Mouse (Mus musculus) lung, embryonic 14.5 days (tissue): Measurements from ENCODE around the gene Cdh23. TPM values are rescaled to one million over a fixed set of nuclear protein-coding genes. Genes with fewer than 3 reads are reported as not detected.
"Not testable (repeated sequence)": the region's sequence is repeated elsewhere in the genome, so short reads cannot be mapped to it uniquely, and the experiment has no call there.

Experiments
- ATAC-seq: fragments of 200-750 bp; cut with Nextera tagmentation; 2 replicates; pipeline ENCODE4 v1.8.0; 2017; ENCODE audit warnings: mild to moderate bottlenecking, moderate TSS enrichment, moderate library complexity; ENCODE audit not compliant: insufficient read depth
- DNase-seq: peaks from one replicate; pipeline ENCODE4 v3.0.0-alpha.2; 2015
- H3K27ac ChIP-seq: fragments of 300-500 bp; sonication (generic); 2 replicates; pipeline ENCODE4 v1.5.1; 2014; ENCODE audit warnings: low read depth, mild to moderate bottlenecking, moderate library complexity
- H3K27me3 ChIP-seq: fragments of 300-500 bp; sonication (generic); 2 replicates; pipeline ENCODE4 v1.6.1; 2014; ENCODE audit warnings: low read length, control low read depth; ENCODE audit not compliant: insufficient read depth
- H3K36me3 ChIP-seq: fragments of 300-500 bp; sonication (generic); 2 replicates; pipeline ENCODE4 v1.6.1; 2014; ENCODE audit warnings: control low read depth; ENCODE audit not compliant: insufficient read depth
- H3K4me1 ChIP-seq: fragments of 300-500 bp; sonication (generic); 2 replicates; pipeline ENCODE4 v1.6.1; 2014; ENCODE audit warnings: antibody characterized with exemption, control low read depth; ENCODE audit not compliant: insufficient read depth
- H3K4me2 ChIP-seq: fragments of 300-500 bp; sonication (generic); 2 replicates; pipeline ENCODE4 v1.6.1; 2014; ENCODE audit warnings: mild to moderate bottlenecking
- H3K4me3 ChIP-seq: fragments of 300-500 bp; sonication (generic); 2 replicates; pipeline ENCODE4 v1.5.1; 2014; ENCODE audit warnings: low read depth, low read length
- H3K9ac ChIP-seq: fragments of 300-500 bp; sonication (generic); 2 replicates; pipeline ENCODE4 v1.6.1; 2014
- H3K9me3 ChIP-seq: fragments of 300-500 bp; sonication (generic); 2 replicates; pipeline ENCODE4 v1.6.1; 2016; ENCODE audit warnings: low read depth, low read length, control low read depth
- CTCF ChIP-seq: IDR thresholded peaks from 2 replicates; pipeline ENCODE4 v1.5.1; 2016; ENCODE audit warnings: antibody characterized with exemption, low read depth
- WGBS: fragments of 180-500 bp; shearing (Covaris S2); extraction: QIAGEN DNeasy Blood & Tissue Kit; methylation state at CpG from one replicate; pipeline ENCODE4 v1.1.7; 2014; 5-methylcytosine and 5-hydroxymethylcytosine counted together
- polyA plus RNA-seq: library from polyadenylated mRNA; unstranded; fragments of >200 nt; fragmentation: Nextera tagmentation; extraction: Ambion mirVana; gene quantifications from 2 replicates; pipeline ENCODE4 v1.2.1, GENCODE M21; 2014

The Cdh23 gene
- polyA plus RNA-seq: 0.26 TPM in 2 replicates

- Histone ChIP-seq H3K27ac (no peak within 1 kb of the TSS), H3K4me3 (no peak within 1 kb of the TSS), H3K4me1 (no peaks in the 10 kb centered on the region), H3K27me3 (0 out of 2 replicates have a peak, but pooled peaks cover 3% of the 10 kb centered on the region), H3K9me3 (no peaks in the 10 kb centered on the region), H3K9ac (no peak within 1 kb of the TSS), H3K4me2 (no peak within 1 kb of the TSS), H3K36me3 (no peaks in the 10 kb centered on the region)
- no peak for DNase-seq
- no peak for ATAC-seq
- TF ChIP-seq CTCF: no peak
- 85% methylated on average over 6 of the region's 6 CpGs for WGBS
Observed at GRCm38 (mm10) chr10:60696390-60696789, at the start of gene Cdh23. Gene Cdh23 (minus strand): TSS chr10:60696490.

- no peaks in the 10 kb centered on the region for H3K9me3 ChIP-seq
- no peak overlapping the region for H3K4me2 ChIP-seq
- ATAC-seq (no peak), DNase-seq (no peak)
- no peaks in the 10 kb centered on the region for H3K27me3 ChIP-seq
- no peaks in the 10 kb centered on the region for H3K36me3 ChIP-seq
- WGBS: 91% methylated on average over 14 of the region's 14 CpGs
- TF ChIP-seq CTCF: no peak
- no peak overlapping the region for H3K27ac ChIP-seq
- H3K4me3 ChIP-seq: no peak overlapping the region
- no peak overlapping the region for H3K9ac ChIP-seq
- H3K4me1 ChIP-seq: no peaks in the 10 kb centered on the region
Observed at GRCm38 (mm10) chr10:60744543-60745290, 48.4 kb upstream of the Cdh23 start.

GRCm38 (mm10) chr10:60743681-60744080 is 47.4 kb upstream of the Cdh23 start:
- TF ChIP-seq CTCF: no peak
- no peaks in the 10 kb centered on the region for H3K36me3 ChIP-seq
- no peak overlapping the region for H3K4me3 ChIP-seq
- no peaks in the 10 kb centered on the region for H3K27me3 ChIP-seq
- no peaks in the 10 kb centered on the region for H3K4me1 ChIP-seq
- H3K9me3 ChIP-seq: no peaks in the 10 kb centered on the region
- H3K4me2 ChIP-seq: no peak overlapping the region
- DNase-seq (no peak), ATAC-seq (no peak)
- WGBS: 61% methylated on average over 9 of the region's 9 CpGs
- H3K27ac ChIP-seq: no peak overlapping the region
- no peak overlapping the region for H3K9ac ChIP-seq

GRCm38 (mm10) chr10:60742942-60743341 is 46.7 kb upstream of the Cdh23 start:
- no peaks in the 10 kb centered on the region for H3K27me3 ChIP-seq
- WGBS: 77% methylated on average over 6 of the region's 6 CpGs
- ATAC-seq (no peak), DNase-seq (no peak)
- H3K4me2 ChIP-seq: no peak overlapping the region
- H3K9ac ChIP-seq: no peak overlapping the region
- H3K36me3 ChIP-seq: no peaks in the 10 kb centered on the region
- H3K27ac ChIP-seq: no peak overlapping the region
- TF ChIP-seq CTCF: no peak
- no peaks in the 10 kb centered on the region for H3K9me3 ChIP-seq
- H3K4me3 ChIP-seq: no peak overlapping the region
- H3K4me1 ChIP-seq: no peaks in the 10 kb centered on the region

GRCm38 (mm10) chr10:60742296-60742695 is 46.0 kb upstream of the Cdh23 start:
- not testable (repeated sequence) for H3K27me3 ChIP-seq, H3K4me3 ChIP-seq, H3K27ac ChIP-seq, H3K4me1 ChIP-seq, H3K36me3 ChIP-seq, DNase-seq, H3K9me3 ChIP-seq, H3K9ac ChIP-seq, H3K4me2 ChIP-seq, ATAC-seq
- 67% methylated on average over 1 of the region's 1 CpGs for WGBS

GRCm38 (mm10) chr10:60741435-60741834 is 45.1 kb upstream of the Cdh23 start:
- H3K4me3 ChIP-seq: no peak overlapping the region
- no peak for ATAC-seq
- 82% methylated on average over 7 of the region's 7 CpGs for WGBS

GRCm38 (mm10) chr10:60739619-60740363 is 43.5 kb upstream of the Cdh23 start:
- Histone ChIP-seq H3K4me1 (no peaks in the 10 kb centered on the region), H3K27me3 (no peaks in the 10 kb centered on the region), H3K9ac (no peak overlapping the region), H3K27ac (no peak overlapping the region), H3K9me3 (no peaks in the 10 kb centered on the region), H3K4me2 (no peak overlapping the region), H3K36me3 (peaks cover 3% of the 10 kb centered on the region; the same call in 1 of the 2 replicates), H3K4me3 (no peak overlapping the region)
- ATAC-seq (no peak), DNase-seq (no peak)
- 78% methylated on average over 4 of the region's 4 CpGs for WGBS
- TF ChIP-seq CTCF: no peak

More at GRCm38 (mm10) chr10:60741435-60741834, 45.1 kb upstream of the Cdh23 start:
- Histone ChIP-seq H3K27me3 (no peaks in the 10 kb centered on the region), H3K4me1 (no peaks in the 10 kb centered on the region), H3K36me3 (peaks cover 3% of the 10 kb centered on the region; the same call in 1 of the 2 replicates), H3K4me2 (no peak overlapping the region), H3K27ac (no peak overlapping the region), H3K9ac (no peak overlapping the region), H3K9me3 (no peaks in the 10 kb centered on the region)
- TF ChIP-seq CTCF: no peak
- DNase-seq: no peak
